21 mouse cellular contexts compared by ENCODE assay signal in genomic region chr4:45664372-45664771, GRCm38 (mm10).
"Had no signal": no experiment of that assay in that cellular context is flagged by ENCODE, and none has a peak within 500 bp of the region (broad histone marks: within the 10 kb centered on the region; RNA-seq: fewer than 3 reads in every experiment).

No protein-coding gene starts in this region.

- H3K9ac ChIP-seq: lung, embryonic 14.5 days; midbrain, embryonic 12.5 days; neural tube, embryonic 13.5 days; neural tube, embryonic 15.5 days; stomach, embryonic 15.5 days had no signal

- H3K4me3 ChIP-seq: midbrain, embryonic 10.5 days; midbrain, embryonic 12.5 days; myocyte; neural tube, embryonic 13.5 days; neural tube, embryonic 15.5 days; stomach, embryonic 15.5 days had no signal

- H3K27me3 ChIP-seq: neural tube, embryonic 13.5 days; neural tube, embryonic 15.5 days; stomach, embryonic 15.5 days had no signal

- H3K4me1 ChIP-seq: midbrain, embryonic 10.5 days; midbrain, embryonic 12.5 days; neural tube, embryonic 13.5 days; stomach, embryonic 15.5 days had no signal

- H3K9me3 ChIP-seq: midbrain, embryonic 10.5 days; midbrain, embryonic 12.5 days; neural tube, embryonic 13.5 days; neural tube, embryonic 15.5 days; stomach, embryonic 15.5 days had no signal

- ATAC-seq: midbrain, embryonic 16.5 days had no signal

- DNase-seq: lung, adult 18-20 months; lung, embryonic 14.5 days; lung, postnatal 10 days; lung, postnatal 4 days; midbrain, embryonic 14.5 days; retina, postnatal 1 day; right cerebral cortex, adult 18-20 months; right cerebral cortex, postnatal 25 days; right cerebral cortex, postnatal 4 days; spleen, adult 18-20 months; thymus, adult 2 months; thymus, postnatal 25 days; thymus, postnatal 4 days had no signal

- H3K36me3 ChIP-seq: midbrain, embryonic 10.5 days; midbrain, embryonic 12.5 days; neural tube, embryonic 13.5 days; neural tube, embryonic 15.5 days; stomach, embryonic 15.5 days had no signal

- H3K27ac ChIP-seq: midbrain, embryonic 10.5 days; midbrain, embryonic 12.5 days; neural tube, embryonic 13.5 days; neural tube, embryonic 15.5 days; stomach, embryonic 15.5 days; stomach, postnatal 0 days had no signal

- H3K4me2 ChIP-seq: lung, embryonic 14.5 days; midbrain, embryonic 12.5 days; neural tube, embryonic 13.5 days; neural tube, embryonic 15.5 days; stomach, embryonic 15.5 days had no signal
